Mouse (Mus musculus): Measurements from ENCODE around the gene Crtap.

DNA sequence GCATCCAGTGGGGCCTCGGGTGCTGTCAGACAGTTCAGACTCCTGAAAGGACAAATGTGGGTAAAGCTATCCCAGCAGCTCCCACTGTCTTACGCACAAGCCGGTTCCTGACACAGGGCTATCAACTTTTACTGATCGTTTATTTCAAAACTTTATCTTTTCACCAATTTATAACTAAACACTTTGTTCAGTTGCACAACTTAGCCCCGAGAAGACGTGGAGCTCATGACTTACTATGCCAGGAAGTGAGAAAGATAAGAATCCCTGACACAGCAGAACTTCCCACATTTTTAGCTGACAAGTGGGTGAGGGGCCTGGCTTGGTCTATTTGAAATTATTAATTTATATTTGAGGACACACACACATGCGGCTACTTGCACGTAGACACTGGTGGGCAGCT, 4.2 kb upstream of the Crtap start:
- TF ChIP-seq POLR2A (IDR thresholded peaks at IDR 0.05; ENCODE audit: insufficient read depth, low read length) (no peak), CTCF (IDR thresholded peaks at IDR 0.05; ENCODE audit: low read depth, low read length) (no peak)

Measured in ES-Bruce4 (cell line).